Mouse (Mus musculus) kidney, adult 18-20 months (tissue): Measurements from ENCODE around the gene Nomo1.
A peak's percentile ranks its signal among the peaks of the same experiment; 100 is the strongest.

ENCODE experiments used
- DNase-seq: peaks from one replicate; pipeline ENCODE4 v3.0.0; 2021

The Nomo1 gene

DNA sequence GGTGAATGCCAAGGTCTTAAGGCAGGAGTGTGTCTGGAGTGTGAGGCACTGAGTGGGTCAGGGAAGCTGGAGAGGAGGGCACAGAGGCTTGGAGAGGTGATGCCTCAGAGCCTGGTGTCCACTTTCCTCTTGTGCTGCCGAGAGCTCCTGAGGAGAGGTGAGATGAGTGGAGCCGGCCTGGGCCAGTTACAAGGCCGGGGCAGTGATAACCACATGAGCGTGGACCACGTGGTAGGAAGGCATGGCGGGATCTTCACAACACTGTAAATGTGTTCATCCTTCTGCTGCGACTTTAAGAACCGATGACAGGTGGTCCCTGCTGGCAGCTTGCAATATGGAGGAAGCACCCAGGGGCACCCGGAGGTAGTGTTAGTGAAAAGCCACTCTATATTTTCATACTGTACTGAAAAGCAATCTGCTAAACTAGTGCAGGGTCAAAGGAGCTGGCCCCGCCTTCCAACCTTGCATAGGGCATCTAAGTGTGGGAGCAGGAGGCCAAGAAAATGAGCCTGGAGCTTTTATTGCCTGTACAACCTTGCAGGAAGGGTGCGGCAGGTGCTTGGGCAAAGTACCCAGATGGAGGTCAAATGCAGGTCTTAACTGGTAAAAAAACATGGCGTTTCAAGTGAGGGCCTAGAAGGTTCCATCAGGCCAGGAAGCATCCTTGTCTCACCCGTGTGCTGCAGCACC lies 14.5 kb downstream of the Nomo1 start:
- no peak for DNase-seq

DNA sequence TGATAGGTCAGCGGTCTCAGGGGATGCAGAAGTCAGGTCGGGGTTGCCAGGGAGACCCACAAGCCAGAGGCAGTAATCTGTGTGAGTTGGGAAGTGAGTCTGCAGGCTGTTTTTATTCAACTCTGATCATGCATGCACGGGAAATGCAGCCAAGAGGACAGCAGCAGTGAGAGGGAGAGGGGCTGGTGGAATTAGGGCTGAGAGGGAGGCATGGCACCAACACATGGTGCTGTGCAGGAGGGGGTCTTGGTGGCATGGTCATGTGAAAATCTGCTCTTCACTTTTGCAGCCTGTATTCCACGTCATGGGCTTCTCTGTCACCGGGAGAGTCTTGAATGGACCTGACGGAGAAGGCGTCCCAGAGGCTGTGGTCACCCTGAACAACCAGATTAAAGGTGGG lies 16.5 kb downstream of the Nomo1 start:
- DNase-seq = no peak

- DNase-seq = no peak
Observed at GRCm38 (mm10) chr7:46052161-46052821, 18.8 kb downstream of the Nomo1 start.

GRCm38 (mm10) chr7:46053566-46053965 lies 20.1 kb downstream of the Nomo1 start:
- no peak for DNase-seq

GRCm38 (mm10) chr7:46058882-46059281 lies 25.4 kb downstream of the Nomo1 start:
- no peak for DNase-seq

- DNase-seq = no peak
Observed at GRCm38 (mm10) chr7:46060688-46061087, 27.2 kb downstream of the Nomo1 start.

DNA sequence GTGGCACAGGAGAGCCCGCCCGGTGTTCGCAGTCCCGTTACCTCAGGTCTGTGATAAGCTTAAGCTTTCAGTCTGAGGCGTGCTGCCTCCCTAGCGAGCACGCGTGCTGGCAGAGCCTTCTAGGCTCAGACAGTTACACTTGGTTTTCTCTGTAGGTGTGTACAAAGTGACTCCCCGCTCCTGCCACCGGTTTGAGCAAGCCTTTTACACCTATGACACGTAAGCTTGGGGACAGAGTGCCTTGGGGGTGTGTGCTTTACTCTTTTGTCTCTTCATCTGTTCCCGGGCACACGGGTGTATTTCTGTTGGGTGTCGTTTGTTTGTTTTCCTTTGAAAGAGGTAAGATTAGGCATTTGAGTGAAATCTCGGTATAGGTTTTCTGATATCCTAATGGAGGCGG lies 28.1 kb downstream of the Nomo1 start:
- no peak for DNase-seq

DNA sequence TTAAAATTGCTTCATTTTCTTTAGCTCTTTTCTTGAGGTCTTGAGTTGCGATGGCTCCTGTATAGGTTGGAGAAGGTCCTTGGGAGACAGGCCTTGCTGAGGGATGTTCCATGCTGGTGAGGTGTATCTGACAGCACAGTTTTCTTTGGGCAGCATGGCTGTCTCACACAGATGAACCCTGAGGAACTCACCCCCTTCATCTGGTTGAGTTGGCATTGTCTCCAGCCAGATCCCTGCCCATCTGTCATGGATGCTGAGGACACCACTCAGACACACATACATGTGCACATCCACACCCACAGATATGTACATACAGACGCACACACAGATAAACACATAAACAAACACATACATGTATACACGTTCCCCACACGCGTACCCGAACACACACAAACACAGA lies 29.8 kb downstream of the Nomo1 start:
- DNase-seq = no peak

- no peak for DNase-seq
Observed at GRCm38 (mm10) chr7:46068831-46069230, 35.3 kb downstream of the Nomo1 start.

GRCm38 (mm10) chr7:46076844-46077243 lies 43.3 kb downstream of the Nomo1 start:
- no peak for DNase-seq

GRCm38 (mm10) chr7:46077675-46078074 lies 44.2 kb downstream of the Nomo1 start:
- DNase-seq = no peak

DNA sequence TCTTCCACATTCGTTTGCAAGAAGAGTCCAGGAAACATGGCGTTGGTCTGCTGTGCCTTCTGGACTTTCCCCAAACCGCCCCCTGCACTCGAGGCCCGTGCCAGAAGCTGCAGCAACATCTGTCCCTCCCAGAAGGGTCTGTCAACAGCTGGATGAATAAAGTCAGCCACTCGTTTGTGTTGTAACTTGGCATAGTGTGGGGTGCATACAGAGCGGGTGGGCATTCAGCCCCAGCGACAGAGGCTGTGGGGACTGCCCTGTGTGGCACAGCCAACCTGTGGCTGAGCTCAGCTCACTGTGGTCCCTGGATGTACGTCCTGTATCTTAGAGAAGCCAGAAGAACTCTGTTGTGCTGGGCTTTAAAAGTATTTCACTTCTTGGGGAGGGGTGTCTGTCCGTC lies 50.5 kb downstream of the Nomo1 start:
- no peak for DNase-seq

DNA sequence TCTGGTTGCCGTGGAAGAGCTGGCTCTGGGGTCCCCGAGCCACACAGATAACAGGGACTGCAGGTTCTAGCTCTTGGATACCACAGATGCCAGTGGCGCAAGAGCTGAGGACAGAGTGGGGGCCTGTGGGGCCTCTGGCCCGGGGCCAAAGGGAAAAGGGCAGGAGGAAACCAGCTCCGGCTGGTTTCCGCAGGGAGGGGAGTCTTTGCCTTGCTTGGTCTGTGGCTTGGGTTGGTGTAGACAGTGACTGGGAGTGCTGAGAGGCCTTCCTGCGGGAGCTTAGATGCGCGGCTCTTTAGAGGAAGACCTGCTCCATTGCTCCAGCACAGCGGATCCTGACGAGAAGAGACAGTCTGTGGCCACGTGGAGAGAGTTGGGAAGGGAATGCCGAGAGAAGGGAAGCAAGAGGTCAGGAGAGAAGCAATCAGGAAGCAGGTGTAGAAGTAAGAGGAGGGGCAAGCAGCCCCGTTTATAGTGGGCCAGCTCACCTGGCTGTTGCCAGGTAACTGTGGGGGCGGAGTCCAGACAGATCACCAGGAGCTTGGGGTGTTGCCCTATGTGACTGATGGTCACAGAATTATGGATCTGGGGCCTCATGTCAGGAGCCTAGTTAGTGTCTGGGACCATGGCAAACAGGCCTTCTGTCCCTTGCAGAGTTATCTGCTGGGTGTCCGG lies 51.5 kb downstream of the Nomo1 start:
- DNase-seq = peak; percentile 11

GRCm38 (mm10) chr7:46086378-46086777 lies 52.9 kb downstream of the Nomo1 start:
- DNase-seq = no peak

DNA sequence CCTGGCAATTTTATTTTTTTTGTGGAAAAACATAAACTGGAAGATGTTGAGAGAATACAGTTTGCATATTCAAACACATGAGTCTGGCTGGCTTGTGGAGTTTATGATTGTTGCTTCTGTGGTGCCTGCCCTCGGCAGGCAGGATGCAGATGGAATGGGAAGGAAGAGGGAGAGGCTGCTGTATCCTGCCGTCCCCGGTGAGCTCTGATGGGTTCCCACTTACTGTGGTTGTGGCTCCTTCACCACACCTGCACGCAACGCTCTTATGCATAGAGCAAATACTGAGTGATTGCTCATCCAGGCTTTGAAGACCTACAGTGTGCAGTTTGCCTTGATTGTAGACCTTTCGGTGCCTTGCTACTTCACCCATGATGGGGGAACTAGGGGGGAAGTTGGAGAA lies 54.7 kb downstream of the Nomo1 start:
- DNase-seq = no peak

GRCm38 (mm10) chr7:46092803-46093202 lies 59.3 kb downstream of the Nomo1 start:
- no peak for DNase-seq

DNA sequence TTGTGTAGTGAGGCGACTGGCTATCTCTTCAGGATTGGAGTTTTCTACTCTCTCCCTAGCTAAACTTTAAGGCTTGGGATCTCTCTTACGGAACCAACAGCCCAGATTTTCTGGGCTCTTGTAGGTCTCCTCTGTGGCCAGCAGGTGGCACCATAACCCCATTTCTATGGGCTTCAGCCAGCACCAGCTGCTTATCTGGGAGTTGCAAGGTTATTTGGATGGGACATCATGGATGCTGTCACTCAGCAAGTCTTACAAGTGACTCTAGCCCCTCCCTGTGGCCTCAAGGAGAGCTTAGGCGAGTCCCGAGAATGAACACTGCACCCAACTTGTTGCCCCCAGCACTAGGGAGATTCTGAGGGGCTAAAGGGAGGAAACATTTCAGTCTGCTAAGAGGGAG lies 62.6 kb downstream of the Nomo1 start:
- peak; percentile 58 for DNase-seq

DNA sequence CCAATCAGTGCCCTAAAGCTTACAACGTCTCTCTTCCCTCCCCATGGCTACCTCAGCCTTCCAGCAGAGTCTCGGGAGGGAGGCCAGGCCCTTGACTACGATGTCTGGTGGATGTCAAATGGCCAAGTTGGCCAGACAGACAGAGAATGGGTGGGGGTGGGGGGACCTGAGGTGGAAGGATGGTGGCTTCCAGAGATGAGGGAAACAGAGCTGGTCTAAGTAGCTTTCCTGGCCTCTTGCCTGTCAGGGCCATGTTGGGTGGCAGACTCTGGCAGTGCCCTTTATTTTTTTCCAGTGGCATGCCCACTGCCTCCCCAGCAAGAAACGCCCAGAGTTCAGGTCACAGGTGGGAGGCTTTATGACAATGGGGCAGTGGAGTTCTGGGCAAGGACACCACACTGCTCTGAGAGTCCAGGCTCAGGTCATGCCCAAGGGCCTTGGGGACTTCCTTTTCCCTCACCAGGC lies 63.9 kb downstream of the Nomo1 start:
- DNase-seq = no peak

DNA sequence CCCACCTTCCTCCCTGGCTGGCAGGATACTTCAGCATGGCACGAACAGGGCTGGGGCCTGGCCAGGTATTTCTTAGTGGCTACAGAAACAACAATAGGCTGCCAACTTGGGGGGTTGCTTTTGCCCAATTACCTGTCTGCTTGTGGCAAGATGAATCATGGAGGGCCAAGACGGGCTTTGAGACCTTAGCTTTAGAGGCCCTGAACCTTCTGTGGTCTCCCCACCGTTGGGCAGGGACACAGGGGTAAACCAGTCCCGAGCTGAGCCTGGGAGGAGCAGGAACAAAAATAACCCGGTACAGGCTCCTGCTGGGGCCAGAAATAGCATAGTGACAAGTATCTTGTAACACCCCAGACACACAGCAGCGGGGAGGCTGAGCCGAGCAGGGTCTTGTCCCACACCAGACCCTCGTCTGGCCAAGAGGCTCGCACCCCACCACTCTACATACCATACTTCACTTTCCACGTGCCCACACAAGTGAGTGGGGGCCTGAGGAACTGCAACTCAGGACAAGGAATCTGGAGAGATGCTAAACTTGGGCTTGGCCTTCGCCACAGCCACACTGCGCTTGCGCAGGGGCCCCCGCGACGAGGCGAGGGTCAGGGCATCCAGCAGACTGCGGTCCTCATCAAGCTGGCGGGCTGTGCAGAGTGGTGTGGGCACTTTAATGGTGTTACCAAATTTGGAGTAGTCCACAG lies 64.9 kb downstream of the Nomo1 start:
- no peak for DNase-seq

DNA sequence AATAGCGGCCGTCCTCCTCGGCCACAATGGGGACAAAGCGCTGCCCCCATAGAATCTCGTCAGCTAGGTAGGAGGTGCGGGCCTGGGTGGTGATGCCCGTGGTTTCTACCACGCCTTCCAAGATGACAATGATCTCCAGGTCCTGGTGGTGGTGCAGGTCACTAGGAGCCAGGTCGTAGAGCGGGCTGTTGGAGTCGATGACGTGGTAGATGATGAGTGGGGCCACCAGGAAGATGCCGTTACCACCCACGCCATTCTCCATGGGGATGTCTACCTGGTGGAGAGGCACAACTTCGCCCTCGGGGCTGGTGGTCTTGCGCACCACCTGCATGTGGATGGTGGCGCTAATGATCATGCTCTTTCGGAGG lies 65.4 kb downstream of the Nomo1 start:
- no peak for DNase-seq

- DNase-seq = no peak
Observed at GRCm38 (mm10) chr7:46099682-46100081, 66.2 kb downstream of the Nomo1 start.

DNA sequence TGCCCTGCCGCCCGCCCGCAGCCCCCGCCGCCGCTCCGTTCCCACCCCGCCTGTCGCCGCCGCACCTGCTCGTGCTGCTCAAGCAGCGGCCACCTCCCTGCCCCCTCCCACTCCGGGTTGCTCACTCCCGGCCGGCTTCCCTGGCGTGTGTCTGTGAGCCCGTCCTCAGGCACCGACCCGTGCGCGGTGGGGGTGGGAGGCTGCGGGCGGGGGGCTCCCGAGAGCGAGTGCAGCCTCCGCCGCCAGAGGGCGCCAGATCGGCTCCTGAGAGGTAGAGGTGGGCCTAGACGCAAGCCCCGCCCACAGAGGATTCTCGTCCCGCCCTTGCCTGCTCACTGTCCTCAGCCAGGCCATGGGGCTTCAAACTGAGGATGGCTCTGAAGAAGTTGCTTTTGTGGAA lies 67.1 kb downstream of the Nomo1 start, which contains the start of gene Kcnj11:
Kcnj11 (minus strand) TSS at position 202 of the 400 bp plus-strand sequence.
- DNase-seq = peak; percentile 76

- DNase-seq = no peak
Observed at GRCm38 (mm10) chr7:46103075-46103591, 69.6 kb downstream of the Nomo1 start.
